Mouse (Mus musculus): ENCODE results near the gene Atp5mpl. TPM values are rescaled to one million over a fixed set of nuclear protein-coding genes. Genes with fewer than 3 reads are reported as not detected.
"Not testable (repeated sequence)": the region's sequence is repeated elsewhere in the genome, so short reads cannot be mapped to it uniquely, and the experiment has no call there.

Gene Atp5mpl
- polyA plus RNA-seq, 1 experiment: 645 TPM

DNA sequence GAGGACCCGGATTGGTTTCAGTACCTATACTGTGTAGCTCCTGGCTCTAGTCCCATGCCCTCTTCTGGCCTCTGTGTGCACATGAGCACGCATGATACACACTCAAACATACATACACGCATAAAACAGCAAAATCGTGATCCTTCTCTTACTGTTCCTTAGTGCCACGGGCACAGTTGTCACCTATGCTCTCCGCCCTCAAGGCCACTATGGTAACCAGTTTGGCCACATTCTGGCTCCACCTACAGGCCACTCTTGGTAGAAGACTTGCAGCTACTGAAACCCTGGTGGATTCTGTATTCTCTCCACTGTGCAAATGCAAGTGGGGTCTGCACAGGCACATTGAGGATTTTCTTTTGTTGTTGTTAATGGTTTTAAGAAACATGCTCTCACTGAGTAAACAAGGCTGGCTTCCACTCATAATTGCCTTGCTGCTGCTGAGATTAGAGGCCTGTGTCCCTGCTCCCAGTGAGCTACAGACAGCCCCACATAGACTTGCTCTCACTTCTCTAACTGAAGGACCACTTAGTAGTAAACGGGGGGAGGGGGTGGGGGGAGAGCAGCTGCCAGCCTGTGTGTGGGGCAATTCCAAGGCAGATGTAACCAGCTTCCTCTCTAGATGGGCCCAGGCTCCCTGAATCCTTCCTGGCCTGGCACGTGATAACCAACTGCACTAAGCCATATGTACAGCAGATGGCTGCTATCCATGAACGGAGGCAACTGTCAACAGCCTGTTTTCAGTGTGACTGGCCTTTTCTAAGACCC, 8.5 kb downstream of the Atp5mpl start:
- H3K36me3 ChIP-seq (ENCODE audit: control insufficient read depth, insufficient read depth): peaks cover 23% of the 10 kb centered on the region
- no peak overlapping the region for H3K4me2 ChIP-seq (ENCODE audit: low read depth)
- H3ac ChIP-seq (ENCODE audit: control insufficient read depth, insufficient read length): no peak overlapping the region
- TF ChIP-seq USF1 (IDR thresholded peaks at IDR 0.05; ENCODE audit: low read depth) (no peak), E2F4 (IDR thresholded peaks at IDR 0.05; ENCODE audit: insufficient read depth) (no peak), POLR2AphosphoS2 (IDR thresholded peaks at IDR 0.05; ENCODE audit: insufficient read length, low read depth) (peak; percentile 15)
- H3K27me3 ChIP-seq (ENCODE audit: control insufficient read depth, insufficient read depth, insufficient read length): no peaks in the 10 kb centered on the region
- no peaks in the 10 kb centered on the region for H3K79me2 ChIP-seq (ENCODE audit: control insufficient read depth, insufficient read depth)
- H3K4me3 ChIP-seq: no peak overlapping the region

DNA sequence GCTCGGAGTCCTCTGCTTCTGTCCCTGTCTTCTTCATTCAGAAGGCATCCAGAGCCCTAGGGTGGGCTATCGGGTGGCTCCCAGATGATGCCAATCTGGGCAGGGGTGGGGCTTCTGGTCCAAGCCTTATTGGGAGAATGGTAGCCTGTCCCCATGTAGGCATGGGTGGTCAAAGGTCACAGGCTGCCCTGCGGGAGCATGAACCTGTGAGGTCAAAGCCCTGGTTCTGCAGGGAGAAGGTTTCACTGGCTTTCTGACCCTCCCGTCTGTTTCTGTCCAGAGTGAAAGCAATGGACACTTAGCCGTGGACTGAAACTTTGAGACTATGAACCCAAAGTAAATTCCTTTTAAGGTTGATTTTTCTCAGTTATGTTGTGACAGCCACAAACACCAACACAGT, 10.6 kb downstream of the Atp5mpl start:
- no peaks in the 10 kb centered on the region for H3K27me3 ChIP-seq (ENCODE audit: control insufficient read depth, insufficient read depth, insufficient read length)
- no peaks in the 10 kb centered on the region for H3K79me2 ChIP-seq (ENCODE audit: control insufficient read depth, insufficient read depth)
- H3K4me3 ChIP-seq: no peak overlapping the region
- no peak for TF ChIP-seq MYOD1 (IDR thresholded peaks at IDR 0.05; ENCODE audit: control insufficient read depth in 1 of 3, insufficient read length in 2 of 3, low read depth in 2 of 3)
- no peak for TF ChIP-seq MYOG (IDR thresholded peaks at IDR 0.05; ENCODE audit: control insufficient read depth in 1 of 3, insufficient read depth in 1 of 3, insufficient read length in 2 of 3, low read depth in 2 of 3)
- no peak for TF ChIP-seq REST (IDR thresholded peaks at IDR 0.05; ENCODE audit: insufficient read depth, insufficient read length)
- no peak for TF ChIP-seq E2F4 (IDR thresholded peaks at IDR 0.05; ENCODE audit: insufficient read depth)
- no peak for TF ChIP-seq SRF (IDR thresholded peaks at IDR 0.05; ENCODE audit: control insufficient read depth, insufficient read length, low read depth)
- no peak for TF ChIP-seq POLR2AphosphoS2 (IDR thresholded peaks at IDR 0.05; ENCODE audit: insufficient read length, low read depth)
- no peak for TF ChIP-seq USF1 (IDR thresholded peaks at IDR 0.05; ENCODE audit: low read depth)
- TF ChIP-seq TCF3 (IDR thresholded peaks at IDR 0.05; ENCODE audit: insufficient read length, low read depth): no peak
- TF ChIP-seq MAX (IDR thresholded peaks at IDR 0.05; ENCODE audit: low read depth): no peak
- no peak for TF ChIP-seq POLR2A (IDR thresholded peaks at IDR 0.05; ENCODE audit: insufficient read length, low read depth)
- no peak for TF ChIP-seq CEBPB (IDR thresholded peaks at IDR 0.05; ENCODE audit: insufficient read depth, poor library complexity, severe bottlenecking)
- peaks cover 16% of the 10 kb centered on the region for H3K36me3 ChIP-seq (ENCODE audit: control insufficient read depth, insufficient read depth)
- no peak overlapping the region for H3ac ChIP-seq (ENCODE audit: control insufficient read depth, insufficient read length)
- H3K4me2 ChIP-seq (ENCODE audit: low read depth): no peak overlapping the region

DNA sequence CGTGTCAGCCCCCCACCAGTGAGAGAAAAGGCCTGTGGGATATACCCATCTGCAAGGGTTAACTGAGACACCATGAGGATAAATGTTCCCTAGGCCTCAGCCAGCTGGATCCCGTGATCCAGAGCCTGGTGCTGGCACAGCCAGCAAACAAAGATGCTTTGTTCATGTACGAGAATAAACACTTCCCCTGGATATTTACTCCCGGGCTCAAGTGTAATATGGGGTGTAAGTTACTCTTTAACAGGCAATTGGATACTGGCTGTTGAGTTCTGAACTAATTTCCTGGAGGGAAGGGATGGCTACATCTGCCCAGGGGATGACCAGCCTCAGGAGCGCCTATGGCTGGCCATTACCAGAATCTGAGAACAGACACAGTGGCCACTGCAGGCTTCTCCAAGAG, 15.1 kb downstream of the Atp5mpl start:
- Histone ChIP-seq H3K79me2 (ENCODE audit: control insufficient read depth, insufficient read depth) (no peaks in the 10 kb centered on the region), H3K27me3 (ENCODE audit: control insufficient read depth, insufficient read depth, insufficient read length) (no peaks in the 10 kb centered on the region), H3K36me3 (ENCODE audit: control insufficient read depth, insufficient read depth) (no peaks in the 10 kb centered on the region), H3K4me2 (ENCODE audit: low read depth) (no peak overlapping the region), H3ac (ENCODE audit: control insufficient read depth, insufficient read length) (no peak overlapping the region), H3K4me3 (no peak overlapping the region)
- TF ChIP-seq MAX (IDR thresholded peaks at IDR 0.05; ENCODE audit: low read depth) (no peak), E2F4 (IDR thresholded peaks at IDR 0.05; ENCODE audit: insufficient read depth) (no peak), SRF (IDR thresholded peaks at IDR 0.05; ENCODE audit: control insufficient read depth, insufficient read length, low read depth) (no peak), TCF12 (IDR thresholded peaks at IDR 0.05; ENCODE audit: insufficient read depth, poor library complexity, severe bottlenecking) (no peak), POLR2A (IDR thresholded peaks at IDR 0.05; ENCODE audit: insufficient read length, low read depth) (no peak), TCF3 (IDR thresholded peaks at IDR 0.05; ENCODE audit: insufficient read length, low read depth) (no peak), POLR2AphosphoS2 (IDR thresholded peaks at IDR 0.05; ENCODE audit: insufficient read length, low read depth) (no peak), MYOG (IDR thresholded peaks at IDR 0.05; ENCODE audit: control insufficient read depth in 1 of 3, insufficient read depth in 1 of 3, insufficient read length in 2 of 3, low read depth in 2 of 3) (no peak), MYOD1 (IDR thresholded peaks at IDR 0.05; ENCODE audit: control insufficient read depth in 1 of 3, insufficient read length in 2 of 3, low read depth in 2 of 3) (no peak), CEBPB (IDR thresholded peaks at IDR 0.05; ENCODE audit: insufficient read depth, poor library complexity, severe bottlenecking) (no peak), REST (IDR thresholded peaks at IDR 0.05; ENCODE audit: insufficient read depth, insufficient read length) (no peak)

DNA sequence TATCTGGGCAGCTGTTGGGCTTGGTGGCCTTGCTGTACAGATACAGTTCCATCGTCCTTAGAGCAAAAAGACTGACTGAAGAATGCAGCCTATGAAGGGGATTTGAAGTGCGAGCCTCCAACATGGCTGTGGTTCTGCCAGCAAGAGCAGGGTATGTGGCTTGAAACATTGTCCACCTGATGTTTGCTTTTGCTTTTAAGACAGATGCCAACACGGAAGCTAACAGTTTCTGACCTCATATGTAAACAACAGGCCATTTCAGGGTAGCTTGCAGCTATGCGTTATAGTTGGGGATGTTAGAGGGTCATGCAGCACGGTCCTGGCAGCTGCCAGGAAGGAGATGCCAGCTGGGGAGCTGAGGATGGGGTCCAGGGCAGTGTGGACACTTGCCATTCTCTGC, 16.3 kb downstream of the Atp5mpl start:
- no peak overlapping the region for H3K4me3 ChIP-seq
- H3ac ChIP-seq (ENCODE audit: control insufficient read depth, insufficient read length): no peak overlapping the region
- H3K4me2 ChIP-seq (ENCODE audit: low read depth): peak overlapping the region; percentile 27
- H3K79me2 ChIP-seq (ENCODE audit: control insufficient read depth, insufficient read depth): no peaks in the 10 kb centered on the region
- H3K36me3 ChIP-seq (ENCODE audit: control insufficient read depth, insufficient read depth): no peaks in the 10 kb centered on the region
- H3K27me3 ChIP-seq (ENCODE audit: control insufficient read depth, insufficient read depth, insufficient read length): no peaks in the 10 kb centered on the region
- no peak for TF ChIP-seq MYOG (IDR thresholded peaks at IDR 0.05; ENCODE audit: control insufficient read depth in 1 of 3, insufficient read depth in 1 of 3, insufficient read length in 2 of 3, low read depth in 2 of 3)
- no peak for TF ChIP-seq TCF12 (IDR thresholded peaks at IDR 0.05; ENCODE audit: insufficient read depth, poor library complexity, severe bottlenecking)
- no peak for TF ChIP-seq E2F4 (IDR thresholded peaks at IDR 0.05; ENCODE audit: insufficient read depth)

DNA sequence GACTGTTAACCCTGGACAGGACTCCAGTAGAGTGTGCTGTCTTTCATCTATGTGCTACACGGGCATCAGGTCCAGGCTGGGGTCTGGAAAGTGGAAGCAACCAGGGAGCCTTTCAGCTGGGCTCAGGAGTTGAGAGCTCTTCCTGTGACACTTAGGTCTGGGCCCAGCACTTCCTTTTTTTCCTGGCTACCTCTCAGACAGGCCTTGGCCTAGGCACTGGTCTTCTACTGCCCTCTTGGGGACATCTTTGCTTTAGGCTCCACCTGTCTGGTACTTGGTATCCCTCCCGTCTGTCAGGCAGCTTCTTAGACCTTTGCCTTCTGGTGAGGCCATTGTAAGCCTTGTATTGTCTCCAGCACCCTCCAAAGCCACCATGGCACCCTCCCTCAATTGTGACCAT, 20.1 kb downstream of the Atp5mpl start:
- H3K4me3 ChIP-seq: no peak overlapping the region
- no peaks in the 10 kb centered on the region for H3K79me2 ChIP-seq (ENCODE audit: control insufficient read depth, insufficient read depth)
- no peaks in the 10 kb centered on the region for H3K27me3 ChIP-seq (ENCODE audit: control insufficient read depth, insufficient read depth, insufficient read length)
- H3K36me3 ChIP-seq (ENCODE audit: control insufficient read depth, insufficient read depth): no peaks in the 10 kb centered on the region
- H3ac ChIP-seq (ENCODE audit: control insufficient read depth, insufficient read length): no peak overlapping the region
- no peak for TF ChIP-seq MAX (IDR thresholded peaks at IDR 0.05; ENCODE audit: low read depth)
- no peak for TF ChIP-seq POLR2A (IDR thresholded peaks at IDR 0.05; ENCODE audit: insufficient read length, low read depth)
- TF ChIP-seq MYOG (IDR thresholded peaks at IDR 0.05; ENCODE audit: control insufficient read depth in 1 of 3, insufficient read depth in 1 of 3, insufficient read length in 2 of 3, low read depth in 2 of 3): no peak
- no peak for TF ChIP-seq MYOD1 (IDR thresholded peaks at IDR 0.05; ENCODE audit: control insufficient read depth in 1 of 3, insufficient read length in 2 of 3, low read depth in 2 of 3)
- TF ChIP-seq REST (IDR thresholded peaks at IDR 0.05; ENCODE audit: insufficient read depth, insufficient read length): no peak
- TF ChIP-seq TCF3 (IDR thresholded peaks at IDR 0.05; ENCODE audit: insufficient read length, low read depth): no peak
- TF ChIP-seq SRF (IDR thresholded peaks at IDR 0.05; ENCODE audit: control insufficient read depth, insufficient read length, low read depth): no peak
- TF ChIP-seq POLR2AphosphoS2 (IDR thresholded peaks at IDR 0.05; ENCODE audit: insufficient read length, low read depth): no peak
- no peak for TF ChIP-seq CEBPB (IDR thresholded peaks at IDR 0.05; ENCODE audit: insufficient read depth, poor library complexity, severe bottlenecking)
- no peak for TF ChIP-seq E2F4 (IDR thresholded peaks at IDR 0.05; ENCODE audit: insufficient read depth)
- no peak for TF ChIP-seq USF1 (IDR thresholded peaks at IDR 0.05; ENCODE audit: low read depth)
- no peak for TF ChIP-seq TCF12 (IDR thresholded peaks at IDR 0.05; ENCODE audit: insufficient read depth, poor library complexity, severe bottlenecking)
- peak overlapping the region; percentile 44 for H3K4me2 ChIP-seq (ENCODE audit: low read depth)

DNA sequence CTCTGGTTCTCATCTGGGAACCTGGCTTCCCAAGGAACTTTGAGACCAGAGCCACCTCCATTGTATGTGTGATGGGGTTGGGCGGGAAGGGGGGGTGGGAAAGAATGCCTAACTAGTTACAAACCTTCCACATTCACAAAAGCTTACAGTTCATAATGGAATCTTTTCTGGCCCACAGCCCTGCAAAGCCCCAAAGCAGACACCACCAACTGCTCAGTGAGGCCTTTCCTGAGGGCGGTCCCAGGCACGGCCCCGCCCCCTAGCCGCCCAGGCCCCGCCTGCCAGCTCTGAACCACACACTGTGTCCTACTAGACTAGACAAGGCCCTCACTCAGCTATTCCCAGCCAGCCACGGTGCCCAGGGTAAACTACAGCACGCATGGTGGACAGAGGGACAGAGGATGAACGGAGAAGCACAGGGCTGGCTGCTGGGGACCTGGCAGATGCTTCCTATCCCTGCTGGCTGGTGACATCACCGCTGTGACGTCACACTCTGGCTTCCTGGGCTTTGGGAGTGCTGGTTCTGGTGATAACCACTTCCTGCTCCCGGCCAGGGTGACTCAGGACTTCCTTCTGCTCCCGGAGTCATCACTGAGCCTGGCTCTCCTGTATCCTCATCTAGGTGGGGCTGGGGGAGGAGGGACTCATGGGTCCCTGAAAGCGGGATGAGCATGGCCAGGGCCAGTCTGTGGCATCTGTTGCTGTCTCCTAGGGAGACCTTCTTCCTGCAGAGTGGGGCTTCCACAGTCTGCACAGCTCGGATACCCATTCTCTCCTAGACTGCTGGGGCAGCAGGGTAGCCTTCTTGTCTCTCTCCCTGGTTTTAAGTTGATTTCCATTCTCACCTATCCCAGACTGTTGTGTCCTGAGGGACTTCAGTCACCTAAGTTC, 20.8 kb downstream of the Atp5mpl start:
- H3K4me2 ChIP-seq (ENCODE audit: low read depth): peak overlapping the region; percentile 44
- not testable (repeated sequence) for H3ac ChIP-seq (ENCODE audit: control insufficient read depth, insufficient read length); H3K4me3 ChIP-seq; H3K36me3 ChIP-seq (ENCODE audit: control insufficient read depth, insufficient read depth); H3K79me2 ChIP-seq (ENCODE audit: control insufficient read depth, insufficient read depth); H3K27me3 ChIP-seq (ENCODE audit: control insufficient read depth, insufficient read depth, insufficient read length)
